Mouse (Mus musculus): Measurements from ENCODE around the gene Cyb5r1. TPM values are rescaled to one million over a fixed set of nuclear protein-coding genes. Genes with fewer than 3 reads are reported as not detected.

The Cyb5r1 gene
- polyA plus RNA-seq, 2 experiments from 2014 or later: 17.0 to 17.1 TPM

DNA sequence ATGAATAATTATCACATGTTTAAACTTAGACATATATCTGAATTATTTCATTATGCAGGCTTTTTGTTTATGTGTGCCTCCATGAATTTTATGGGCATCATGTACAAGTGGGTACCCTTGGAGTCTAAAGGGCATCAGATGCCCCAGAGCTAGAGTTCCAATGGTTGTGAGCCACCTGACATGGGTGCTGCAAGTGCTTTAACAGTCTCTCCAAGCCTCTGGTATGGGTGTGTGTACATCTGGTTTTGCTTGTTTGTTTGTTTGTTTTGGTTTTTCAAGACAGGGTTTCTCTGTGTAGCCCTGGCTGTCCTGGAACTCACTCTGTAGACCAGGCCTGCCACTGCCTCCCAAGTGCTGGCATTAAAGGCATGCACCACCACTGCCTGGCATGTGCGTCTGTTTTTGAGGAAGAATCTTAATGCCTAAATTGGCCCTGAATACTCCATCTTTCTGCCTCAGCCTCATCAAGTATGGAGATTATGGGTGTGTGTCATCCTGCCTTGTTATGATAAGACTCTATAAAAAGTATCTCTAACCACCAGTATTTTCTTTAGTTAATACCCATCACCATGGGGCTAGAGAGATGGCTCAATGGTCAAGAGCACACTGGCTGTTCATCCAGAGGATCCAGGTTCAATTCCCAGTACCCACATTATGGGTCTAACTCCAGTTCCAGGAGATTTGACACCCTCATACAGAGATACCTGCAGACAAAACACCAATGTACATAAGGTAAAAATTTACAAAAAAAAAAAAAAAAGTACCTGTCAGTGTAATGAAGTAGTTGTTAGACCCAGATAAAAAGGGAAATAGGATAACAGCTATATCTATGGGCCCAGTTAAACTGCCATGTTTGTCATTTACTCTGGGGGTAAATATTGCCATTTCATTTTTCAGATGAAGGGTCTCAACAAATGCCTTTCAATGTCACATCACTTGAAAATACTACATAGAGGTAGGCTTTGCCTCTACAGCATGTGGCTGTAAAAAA, 55.2 kb downstream of the Cyb5r1 start:
- ATAC-seq: no peak

Other genes starting within 250 kb of the Cyb5r1 start
- not detected for gene Chil1, start 223.4 kb upstream of the Cyb5r1 start, polyA plus RNA-seq (2017; shearing (Covaris generic))
- gene Mybph, start 212.1 kb upstream of the Cyb5r1 start, polyA plus RNA-seq (2017; shearing (Covaris generic)): not detected
- under 1 TPM in 1 of 2 experiments, not detected in 1; 0.15 TPM for gene Adora1, start 170.1 kb upstream of the Cyb5r1 start, polyA plus RNA-seq (2017; shearing (Covaris generic))
- not detected for gene Myog, start 115.6 kb upstream of the Cyb5r1 start, polyA plus RNA-seq (2017; shearing (Covaris generic))
- under 1 TPM in 1 of 2 experiments, not detected in 1; 0.15 TPM for gene Ppfia4, start 72.6 kb upstream of the Cyb5r1 start, polyA plus RNA-seq (2017; shearing (Covaris generic))
- 10 to 100 TPM; 23.6 to 33.3 TPM for gene Tmem183a, start 43.6 kb upstream of the Cyb5r1 start, polyA plus RNA-seq (2017; shearing (Covaris generic))
- gene 4933406M09Rik, start 19.6 kb upstream of the Cyb5r1 start, polyA plus RNA-seq (2017; shearing (Covaris generic)): not detected
- 10 to 100 TPM; 32.7 to 33.2 TPM for gene Adipor1, start 9.8 kb downstream of the Cyb5r1 start, polyA plus RNA-seq (2017; shearing (Covaris generic))
- gene Klhl12, start 50.0 kb downstream of the Cyb5r1 start, polyA plus RNA-seq (2017; shearing (Covaris generic)): 10 to 100 TPM; 10.7 to 12.2 TPM
- gene Rabif, start 89.1 kb downstream of the Cyb5r1 start, polyA plus RNA-seq (2017; shearing (Covaris generic)): 10 to 100 TPM; 34.2 to 42.6 TPM
- gene Mgat4e, start 144.1 kb downstream of the Cyb5r1 start, polyA plus RNA-seq (2017; shearing (Covaris generic)): not detected
- gene Kdm5b, start 154.6 kb downstream of the Cyb5r1 start, polyA plus RNA-seq (2017; shearing (Covaris generic)): 10 to 100 TPM; 10.5 to 11.4 TPM
- under 1 TPM; 0.09 TPM for gene Syt2, start 241.1 kb downstream of the Cyb5r1 start, polyA plus RNA-seq (2017; shearing (Covaris generic))

Data from activated CD4-positive, CD25-positive, alpha-beta regulatory T cell, adult 4 months (primary cell).